Mouse (Mus musculus) bone marrow macrophage, adult 2 months (primary cell): Measurements from ENCODE around the gene Gm4922. TPM values are rescaled to one million over a fixed set of nuclear protein-coding genes. Genes with fewer than 3 reads are reported as not detected.

Experiments
- H3K27ac ChIP-seq: 2 replicates; pipeline ENCODE4 v1.5.1; 2012; ENCODE audit warnings: low read depth, low read length; ENCODE audit not compliant: insufficient read depth
- H3K4me1 ChIP-seq: 2 replicates; pipeline ENCODE4 v1.6.1; 2012; ENCODE audit warnings: low read length; ENCODE audit not compliant: control insufficient read depth, insufficient read depth
- H3K4me3 ChIP-seq: 2 replicates; pipeline ENCODE4 v1.5.1; 2012; ENCODE audit warnings: mild to moderate bottlenecking, low read length, moderate library complexity; ENCODE audit not compliant: insufficient read depth
- CTCF ChIP-seq: IDR thresholded peaks from 2 replicates; pipeline ENCODE4 v1.5.1; 2012; ENCODE audit warnings: low read depth, mild to moderate bottlenecking, low read length, moderate library complexity
- POLR2A ChIP-seq: IDR thresholded peaks from 2 replicates; pipeline ENCODE4 v1.6.1; 2012; ENCODE audit warnings: mild to moderate bottlenecking, low read depth, low read length, borderline replicate concordance
- polyA plus RNA-seq: library from polyadenylated mRNA; stranded (reverse); fragments of >200 nt; gene quantifications from 2 replicates; pipeline ENCODE4 v1.2.4, GENCODE M21; 2012; ENCODE audit not compliant: missing spikeins, insufficient read depth, insufficient read length

The Gm4922 gene
- polyA plus RNA-seq = not detected in 2 replicates

GRCm38 (mm10) chr10:18786693-18787092 lies at the start of gene Gm4922:
Gene Gm4922, minus strand, starts transcription at chr10:18786793.
- no peak within 1 kb of the TSS for H3K27ac ChIP-seq
- no peaks in the 10 kb centered on the region for H3K4me1 ChIP-seq
- no peak within 1 kb of the TSS for H3K4me3 ChIP-seq
- no peak for TF ChIP-seq CTCF
- no peak for TF ChIP-seq POLR2A

GRCm38 (mm10) chr10:18835684-18836479 lies 49.3 kb upstream of the Gm4922 start:
- TF ChIP-seq POLR2A (no peak), CTCF (no peak)
- H3K27ac ChIP-seq = no peak overlapping the region
- H3K4me1 ChIP-seq = no peaks in the 10 kb centered on the region
- no peak overlapping the region for H3K4me3 ChIP-seq

- no peak overlapping the region for H3K4me3 ChIP-seq
- no peaks in the 10 kb centered on the region for H3K4me1 ChIP-seq
- TF ChIP-seq CTCF (no peak), POLR2A (no peak)
- no peak overlapping the region for H3K27ac ChIP-seq
These were observed 47.8 kb upstream of the Gm4922 start for GRCm38 (mm10) chr10:18834389-18834788.

- H3K4me3 ChIP-seq = no peak overlapping the region
- no peak overlapping the region for H3K27ac ChIP-seq
- TF ChIP-seq POLR2A = no peak
- no peak for TF ChIP-seq CTCF
- H3K4me1 ChIP-seq = peaks cover 3% of the 10 kb centered on the region
These were observed 45.2 kb upstream of the Gm4922 start for GRCm38 (mm10) chr10:18831823-18832222.

- no peak for TF ChIP-seq POLR2A
- TF ChIP-seq CTCF = no peak
- no peak overlapping the region for H3K4me3 ChIP-seq
- no peak overlapping the region for H3K27ac ChIP-seq
- peaks cover 10% of the 10 kb centered on the region for H3K4me1 ChIP-seq
These were observed 43.8 kb upstream of the Gm4922 start for GRCm38 (mm10) chr10:18830359-18830758.

GRCm38 (mm10) chr10:18827936-18828335 lies 41.3 kb upstream of the Gm4922 start:
- TF ChIP-seq CTCF = no peak
- no peak for TF ChIP-seq POLR2A
- H3K4me3 ChIP-seq = no peak overlapping the region
- H3K27ac ChIP-seq = no peak overlapping the region
- peaks cover 10% of the 10 kb centered on the region for H3K4me1 ChIP-seq

GRCm38 (mm10) chr10:18826107-18826506 lies 39.5 kb upstream of the Gm4922 start:
- Histone ChIP-seq H3K4me1 (peaks cover 10% of the 10 kb centered on the region), H3K4me3 (no peak overlapping the region), H3K27ac (no peak overlapping the region)
- TF ChIP-seq CTCF (no peak), POLR2A (no peak)

- Histone ChIP-seq H3K27ac (no peak overlapping the region), H3K4me1 (peaks cover 10% of the 10 kb centered on the region), H3K4me3 (no peak overlapping the region)
- TF ChIP-seq POLR2A = no peak
- TF ChIP-seq CTCF = no peak
These were observed 38.5 kb upstream of the Gm4922 start for GRCm38 (mm10) chr10:18825143-18825542.

GRCm38 (mm10) chr10:18816560-18816959 lies 30.0 kb upstream of the Gm4922 start:
- Histone ChIP-seq H3K4me1 (no peaks in the 10 kb centered on the region), H3K27ac (no peak overlapping the region), H3K4me3 (no peak overlapping the region)
- TF ChIP-seq POLR2A (no peak), CTCF (no peak)

GRCm38 (mm10) chr10:18811751-18812150 lies 25.2 kb upstream of the Gm4922 start:
- Histone ChIP-seq H3K27ac (no peak overlapping the region), H3K4me1 (no peaks in the 10 kb centered on the region), H3K4me3 (no peak overlapping the region)
- TF ChIP-seq POLR2A = no peak
- TF ChIP-seq CTCF = no peak

- H3K27ac ChIP-seq = no peak overlapping the region
- TF ChIP-seq POLR2A = no peak
- TF ChIP-seq CTCF = no peak
- no peak overlapping the region for H3K4me3 ChIP-seq
- no peaks in the 10 kb centered on the region for H3K4me1 ChIP-seq
These were observed 3.5 kb upstream of the Gm4922 start for GRCm38 (mm10) chr10:18790063-18790462.
